Mouse (Mus musculus) intestine, postnatal 0 days (tissue): Measurements from ENCODE around the gene Samd8. TPM values are rescaled to one million over a fixed set of nuclear protein-coding genes. Genes with fewer than 3 reads are reported as not detected.

Experiments
- ATAC-seq: fragments of 200-750 bp; cut with Nextera tagmentation; 2 replicates; pipeline ENCODE4 v1.8.0; 2017; ENCODE audit warnings: mild to moderate bottlenecking, moderate TSS enrichment, moderate library complexity
- H3K27ac ChIP-seq: fragments of 300-500 bp; sonication (generic); 2 replicates; pipeline ENCODE4 v1.5.1; 2014; ENCODE audit warnings: mild to moderate bottlenecking, low read depth, low read length, moderate library complexity
- H3K27me3 ChIP-seq: fragments of 300-500 bp; sonication (generic); replicated peaks from 2 replicates; pipeline ENCODE4 v1.6.1; 2014; ENCODE audit warnings: low read length, mixed read lengths; ENCODE audit not compliant: control insufficient read depth, insufficient read depth
- H3K36me3 ChIP-seq: fragments of 300-500 bp; sonication (generic); 2 replicates; pipeline ENCODE4 v1.6.1; 2014; ENCODE audit warnings: mild to moderate bottlenecking, moderate library complexity; ENCODE audit not compliant: control insufficient read depth, insufficient read depth
- H3K4me1 ChIP-seq: fragments of 300-500 bp; sonication (generic); replicated peaks from 2 replicates; pipeline ENCODE4 v1.6.1; 2014; ENCODE audit warnings: antibody characterized with exemption, low read length, mixed read lengths; ENCODE audit not compliant: control insufficient read depth, insufficient read depth
- H3K4me2 ChIP-seq: fragments of 300-500 bp; sonication (generic); replicated peaks from 2 replicates; pipeline ENCODE4 v1.6.1; 2014; ENCODE audit warnings: low read depth, mild to moderate bottlenecking, moderate library complexity
- H3K4me3 ChIP-seq: fragments of 300-500 bp; sonication (generic); 2 replicates; pipeline ENCODE4 v1.5.1; 2014; ENCODE audit warnings: low read depth, low read length
- H3K9ac ChIP-seq: fragments of 300-500 bp; sonication (generic); 2 replicates; pipeline ENCODE4 v1.6.1; 2014; ENCODE audit warnings: mild to moderate bottlenecking, low read depth, low read length
- H3K9me3 ChIP-seq: fragments of 300-500 bp; sonication (generic); 2 replicates; pipeline ENCODE4 v1.6.1; 2016; ENCODE audit warnings: mixed run types; ENCODE audit not compliant: control insufficient read depth
- CTCF ChIP-seq: sonication (generic); IDR thresholded peaks from 2 replicates; pipeline ENCODE4 v1.5.1; 2016; ENCODE audit warnings: low read depth, mild to moderate bottlenecking, control low read depth, antibody characterized with exemption, moderate library complexity
- WGBS: fragments of 180-500 bp; shearing (Covaris S2); extraction: QIAGEN DNeasy Blood & Tissue Kit; methylation state at CpG from one replicate; pipeline ENCODE4 v1.1.7; 2014; 5-methylcytosine and 5-hydroxymethylcytosine counted together
- polyA plus RNA-seq: library from polyadenylated mRNA; unstranded; fragments of >200 nt; fragmentation: Nextera tagmentation; extraction: Ambion mirVana; gene quantifications from 2 replicates; pipeline ENCODE4 v1.2.1, GENCODE M21; 2015

The Samd8 gene
- polyA plus RNA-seq, 1 experiment from 2014 or later: 16.3 TPM

DNA sequence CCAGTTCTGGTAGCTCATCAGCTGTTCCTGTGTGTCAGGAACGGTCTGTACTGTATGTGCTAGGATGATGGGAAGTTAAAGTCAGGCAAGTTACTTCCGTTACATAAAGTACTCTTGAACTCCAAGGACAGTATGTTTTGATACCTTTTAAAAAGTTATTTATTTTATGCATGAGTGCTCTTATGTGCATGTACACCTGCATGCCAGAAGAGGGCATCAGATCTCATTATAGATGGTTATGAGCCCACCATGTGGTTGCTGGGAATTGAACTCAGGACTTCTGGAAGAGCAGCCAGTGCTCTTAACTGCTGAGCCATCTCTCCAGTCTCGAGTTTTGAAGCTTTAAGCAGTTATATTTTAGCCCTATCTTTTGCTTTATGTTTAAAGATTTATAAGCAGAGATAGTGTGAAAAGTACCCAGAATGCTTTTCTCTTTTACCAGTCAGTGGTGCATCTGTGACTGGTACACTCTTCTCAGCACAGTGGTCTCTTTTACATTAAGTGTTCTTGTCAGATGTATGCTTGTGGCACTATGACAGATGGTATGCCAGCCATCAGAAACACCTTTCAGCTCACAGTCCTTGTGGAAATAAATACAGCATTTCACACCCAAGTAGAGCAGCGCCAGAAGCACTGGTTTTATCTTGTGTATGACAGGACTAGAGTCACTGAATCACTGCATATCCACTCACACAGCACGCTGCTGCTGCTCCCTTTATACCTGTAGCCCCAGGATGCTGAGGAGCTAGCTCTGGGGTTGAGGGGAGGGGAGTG is 91.7 kb downstream of the Samd8 start:
- Histone ChIP-seq H3K9ac (no peak overlapping the region), H3K27me3 (no peaks in the 10 kb centered on the region), H3K27ac (no peak overlapping the region; the same call in 1 of the 2 replicates), H3K36me3 (peaks cover 98% of the 10 kb centered on the region), H3K4me2 (no peak overlapping the region), H3K4me1 (no peaks in the 10 kb centered on the region), H3K9me3 (no peaks in the 10 kb centered on the region), H3K4me3 (no peak overlapping the region)
- 84% methylated on average over 5 of the region's 5 CpGs for whole genome bisulfite sequencing
- TF ChIP-seq CTCF: peak; percentile 48
- no peak for ATAC-seq

DNA sequence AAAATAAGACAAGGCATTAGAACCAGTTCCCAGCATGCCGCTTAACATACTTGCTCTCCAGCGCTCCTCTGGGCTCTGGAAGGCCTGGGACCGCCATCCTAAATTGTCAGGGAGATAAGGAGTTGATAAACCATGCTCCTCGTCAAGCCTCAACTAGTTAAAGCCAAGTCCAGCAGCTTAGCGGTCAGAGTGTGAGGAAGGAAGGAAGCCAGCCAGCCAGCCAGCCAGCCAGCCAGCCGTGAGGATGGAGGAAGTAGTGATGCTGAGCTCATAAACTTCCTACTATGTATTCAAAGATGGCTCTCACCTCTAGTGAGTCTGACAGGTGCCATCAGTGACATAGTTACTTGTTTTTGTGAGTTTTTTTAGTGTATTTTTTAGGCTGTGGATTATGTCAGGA is 92.9 kb downstream of the Samd8 start:
- no peak for TF ChIP-seq CTCF
- no peaks in the 10 kb centered on the region; the same call in 1 of the 2 replicates for H3K4me1 ChIP-seq
- WGBS: 50% methylated on average over 6 of the region's 6 CpGs
- H3K4me2 ChIP-seq: no peak overlapping the region
- no peak for ATAC-seq
- H3K9me3 ChIP-seq: no peaks in the 10 kb centered on the region
- H3K27me3 ChIP-seq: no peaks in the 10 kb centered on the region
- H3K4me3 ChIP-seq: no peak overlapping the region
- peaks cover 90% of the 10 kb centered on the region for H3K36me3 ChIP-seq
- H3K27ac ChIP-seq: no peak overlapping the region
- H3K9ac ChIP-seq: no peak overlapping the region

DNA sequence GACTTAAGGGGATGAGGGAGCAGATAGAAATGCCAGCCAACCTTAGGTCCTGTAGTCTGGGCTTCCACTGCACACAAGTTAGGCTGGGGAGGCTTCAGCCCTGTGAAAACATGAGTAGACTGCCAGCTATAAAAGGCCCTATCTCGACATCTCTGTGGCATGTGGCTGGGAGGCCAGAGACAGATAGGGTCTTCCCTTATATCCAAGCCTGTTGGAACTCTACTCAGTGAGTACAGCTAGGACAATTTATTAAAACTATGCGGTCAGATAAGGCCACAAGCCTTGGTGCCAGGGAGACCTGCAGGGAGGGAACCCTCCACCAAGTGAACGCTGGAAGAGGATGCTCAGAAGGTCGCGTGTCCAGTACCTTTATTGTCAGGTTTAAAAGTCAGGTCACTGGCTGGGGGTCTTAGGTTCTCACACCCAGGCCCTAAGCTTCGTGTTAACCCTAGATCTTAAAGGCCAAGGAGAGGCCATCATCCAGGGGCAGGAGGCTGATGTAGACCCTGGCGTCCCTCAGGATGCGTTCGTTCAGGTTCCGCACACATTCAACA is 96.6 kb downstream of the Samd8 start:
- H3K36me3 ChIP-seq: peaks cover 53% of the 10 kb centered on the region
- peak overlapping the region; percentile 63 for H3K4me3 ChIP-seq
- peak overlapping the region; percentile 52 for H3K9ac ChIP-seq
- peak overlapping the region; percentile 91 for H3K4me2 ChIP-seq
- whole genome bisulfite sequencing: 22% methylated on average over 10 of the region's 10 CpGs
- no peaks in the 10 kb centered on the region for H3K27me3 ChIP-seq
- H3K9me3 ChIP-seq: no peaks in the 10 kb centered on the region
- ATAC-seq: no peak
- H3K27ac ChIP-seq: 0 out of 2 replicates have a peak overlapping the region, but pooled peaks have one; percentile 74
- no peaks in the 10 kb centered on the region; the same call in 1 of the 2 replicates for H3K4me1 ChIP-seq
- TF ChIP-seq CTCF: no peak

DNA sequence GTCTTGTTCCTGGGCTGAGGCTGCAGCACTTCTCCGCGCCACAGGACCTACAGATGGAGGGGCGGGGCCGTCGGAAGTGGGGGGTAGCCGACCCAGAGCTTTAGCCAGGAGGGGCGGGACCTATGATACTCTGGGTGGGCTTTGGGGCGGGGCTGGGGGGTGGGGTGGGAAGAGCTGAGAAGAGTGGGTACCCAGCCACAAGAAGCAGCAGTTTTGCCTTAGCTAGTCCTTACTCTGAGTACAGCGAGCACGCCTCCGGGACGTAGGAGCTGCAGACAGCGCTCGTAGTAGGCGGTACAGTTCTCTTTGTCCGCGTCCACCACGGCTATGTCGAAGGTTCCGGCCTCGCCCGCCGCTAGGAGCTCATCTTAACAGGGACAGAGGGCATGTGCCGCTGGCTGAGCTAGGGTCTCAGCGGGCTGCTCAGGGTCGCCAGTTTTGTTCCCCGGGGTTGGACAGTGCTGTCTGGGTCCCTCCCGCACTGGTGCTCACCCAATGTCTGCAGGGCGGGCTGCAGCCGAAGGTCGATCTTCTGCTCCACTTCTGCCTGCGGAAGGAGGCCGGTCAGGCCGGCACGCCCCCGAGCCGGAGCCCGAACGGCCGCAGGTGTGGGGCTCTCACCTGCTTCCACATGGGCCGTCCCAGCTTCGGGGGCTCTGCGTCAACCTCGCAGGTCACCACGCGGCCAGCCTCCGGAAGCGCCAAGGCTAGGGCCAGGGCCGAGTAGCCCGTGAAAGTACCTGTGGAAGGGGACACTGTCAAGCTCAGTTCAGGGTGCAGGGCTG is 97.2 kb downstream of the Samd8 start:
- peak overlapping the region; percentile 74 for H3K27ac ChIP-seq
- TF ChIP-seq CTCF: no peak
- peak overlapping the region; percentile 91 for H3K4me2 ChIP-seq
- H3K4me3 ChIP-seq: peak overlapping the region; percentile 63
- H3K4me1 ChIP-seq: no peaks in the 10 kb centered on the region; the same call in 1 of the 2 replicates
- peak; percentile 28 for ATAC-seq
- H3K9me3 ChIP-seq: no peaks in the 10 kb centered on the region
- no peaks in the 10 kb centered on the region for H3K27me3 ChIP-seq
- WGBS: under 1% methylated on average over 50 of the region's 50 CpGs
- peak overlapping the region; percentile 52 for H3K9ac ChIP-seq
- peaks cover 46% of the 10 kb centered on the region for H3K36me3 ChIP-seq

Other genes starting within 250 kb of the Samd8 start
- not detected in 2 replicates for gene Dupd1, start 36.0 kb upstream of the Samd8 start, polyA plus RNA-seq
- gene Dusp13, start 650 bp downstream of the Samd8 start, polyA plus RNA-seq: 0.16 and 0.17 TPM in 2 replicates
- gene Vdac2, start 74.7 kb downstream of the Samd8 start, polyA plus RNA-seq: 354 and 371 TPM in 2 replicates
- gene Comtd1, start 98.4 kb downstream of the Samd8 start, polyA plus RNA-seq: 67.3 and 70.5 TPM in 2 replicates
- gene Zfp503, start 239.1 kb downstream of the Samd8 start, polyA plus RNA-seq: 5.7 and 6.5 TPM in 2 replicates